Mouse (Mus musculus) forebrain, embryonic 13.5 days (tissue): ENCODE measurements around the gene Brix1. TPM values are rescaled to one million over a fixed set of nuclear protein-coding genes. Genes with fewer than 3 reads are reported as not detected.

Experiments used
- ATAC-seq: fragments of 200-750 bp; cut with Nextera tagmentation; 2 replicates; pipeline ENCODE4 v1.8.0; 2017
- H3K27ac ChIP-seq: fragments of 300-500 bp; sonication (generic); 2 replicates; pipeline ENCODE4 v1.5.1; 2015; ENCODE audit warnings: inconsistent platforms, mild to moderate bottlenecking, moderate library complexity
- H3K27me3 ChIP-seq: fragments of 300-500 bp; sonication (generic); 2 replicates; pipeline ENCODE4 v1.6.1; 2015; ENCODE audit warnings: mild to moderate bottlenecking, inconsistent platforms
- H3K36me3 ChIP-seq: fragments of 300-500 bp; sonication (generic); 2 replicates; pipeline ENCODE4 v1.6.1; 2015; ENCODE audit warnings: mild to moderate bottlenecking, inconsistent platforms; ENCODE audit not compliant: poor library complexity, severe bottlenecking
- H3K4me1 ChIP-seq: fragments of 300-500 bp; sonication (generic); 2 replicates; pipeline ENCODE4 v1.6.1; 2015; ENCODE audit warnings: inconsistent platforms
- H3K4me2 ChIP-seq: fragments of 300-500 bp; sonication (generic); 2 replicates; pipeline ENCODE4 v1.6.1; 2015; ENCODE audit warnings: inconsistent platforms, mild to moderate bottlenecking, moderate library complexity
- H3K4me3 ChIP-seq: fragments of 300-500 bp; sonication (generic); 2 replicates; pipeline ENCODE4 v1.5.1; 2015; ENCODE audit warnings: mild to moderate bottlenecking, inconsistent platforms
- H3K9ac ChIP-seq: fragments of 300-500 bp; sonication (generic); 2 replicates; pipeline ENCODE4 v1.6.1; 2015; ENCODE audit warnings: mild to moderate bottlenecking, inconsistent platforms
- H3K9me3 ChIP-seq: fragments of 300-500 bp; sonication (generic); replicated peaks from 2 replicates; pipeline ENCODE4 v1.6.1; 2016; ENCODE audit warnings: inconsistent platforms
- WGBS: fragments of 180-500 bp; shearing (Covaris S2); methylation state at CpG from one replicate; pipeline ENCODE4 v1.1.7; 2015; 5-methylcytosine and 5-hydroxymethylcytosine counted together
- polyA plus RNA-seq: library from polyadenylated mRNA; unstranded; fragments of >200 nt; fragmentation: Nextera tagmentation; extraction: Ambion mirVana; gene quantifications from 2 replicates; pipeline ENCODE4 v1.2.1, GENCODE M21; 2015

The Brix1 gene
- polyA plus RNA-seq, 1 experiment from 2014 or later = 118 TPM

DNA sequence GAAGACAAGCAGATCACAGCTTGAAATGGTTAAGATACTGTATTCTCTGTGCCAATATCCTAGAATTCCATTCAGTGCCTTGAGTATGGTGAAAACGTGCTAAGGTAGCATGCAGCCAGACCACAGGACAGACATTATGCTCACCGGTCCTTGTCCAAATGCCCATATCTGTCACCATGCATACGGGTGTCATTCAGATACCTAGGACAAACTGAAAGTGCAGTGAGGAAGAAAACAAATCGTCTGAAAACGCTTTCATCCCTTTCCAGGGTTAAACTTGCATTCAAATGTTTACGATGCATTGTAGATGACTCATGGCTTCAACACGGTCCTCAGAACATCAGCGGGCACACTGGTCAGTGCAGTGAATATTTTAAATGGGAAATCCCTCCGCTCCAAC, 44.3 kb downstream of the Brix1 start:
- no peak for ATAC-seq
- 91% methylated on average over 9 of the region's 9 CpGs for WGBS
- no peaks in the 10 kb centered on the region for H3K27me3 ChIP-seq
- no peak overlapping the region for H3K4me3 ChIP-seq
- H3K4me2 ChIP-seq = no peak overlapping the region
- peaks cover 42% of the 10 kb centered on the region for H3K36me3 ChIP-seq
- H3K4me1 ChIP-seq = no peaks in the 10 kb centered on the region
- no peaks in the 10 kb centered on the region for H3K9me3 ChIP-seq
- no peak overlapping the region for H3K9ac ChIP-seq
- no peak overlapping the region for H3K27ac ChIP-seq

DNA sequence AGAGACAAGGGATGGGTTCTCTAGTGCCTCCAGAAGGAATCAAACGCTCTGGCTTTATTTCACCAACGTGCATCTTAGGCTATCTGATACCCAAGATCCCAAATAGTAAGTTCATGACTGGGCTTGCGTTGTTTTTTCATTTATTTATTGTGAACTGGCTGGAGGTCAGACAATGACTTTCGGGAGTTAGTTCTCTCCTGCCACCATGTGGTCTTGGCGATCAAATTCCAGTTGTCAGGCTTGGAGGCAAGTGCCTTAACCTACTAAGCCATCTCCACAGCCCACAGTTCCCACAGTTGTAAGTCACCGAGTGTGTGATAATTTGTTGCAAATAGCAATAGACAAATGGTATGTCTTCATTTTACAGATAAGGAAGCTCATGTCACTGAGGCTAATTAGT, 45.8 kb downstream of the Brix1 start:
- H3K4me1 ChIP-seq = no peaks in the 10 kb centered on the region
- WGBS = 74% methylated on average over 6 of the region's 6 CpGs
- H3K27ac ChIP-seq = no peak overlapping the region
- no peak for ATAC-seq
- H3K4me3 ChIP-seq = no peak overlapping the region
- H3K36me3 ChIP-seq = peaks cover 34% of the 10 kb centered on the region
- no peaks in the 10 kb centered on the region for H3K9me3 ChIP-seq
- H3K27me3 ChIP-seq = no peaks in the 10 kb centered on the region
- no peak overlapping the region for H3K4me2 ChIP-seq
- H3K9ac ChIP-seq = no peak overlapping the region

DNA sequence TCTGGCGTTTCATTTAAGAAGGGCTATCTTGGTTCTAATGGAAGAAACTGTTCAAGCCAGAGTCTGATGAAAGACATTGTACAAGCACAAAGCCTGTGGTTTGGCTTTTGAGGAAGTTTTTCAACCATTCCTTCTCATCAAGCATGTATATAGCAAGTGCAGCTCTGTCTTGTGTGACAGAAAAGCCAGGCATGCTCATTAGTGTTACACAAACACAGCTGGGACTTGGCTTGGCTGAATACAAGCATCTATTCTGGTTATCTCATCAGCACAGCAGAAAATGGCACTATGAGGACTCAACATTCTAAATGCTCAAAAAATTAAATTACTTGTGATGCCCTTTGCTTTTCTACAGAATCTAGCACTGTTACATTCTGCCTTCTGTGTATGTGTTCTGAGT, 48.9 kb downstream of the Brix1 start:
- H3K27me3 ChIP-seq = no peaks in the 10 kb centered on the region
- no peak overlapping the region for H3K4me2 ChIP-seq
- no peak overlapping the region for H3K9ac ChIP-seq
- no peak overlapping the region for H3K4me3 ChIP-seq
- ATAC-seq = no peak
- no peak overlapping the region for H3K27ac ChIP-seq
- 71% methylated on average over 1 of the region's 1 CpGs for WGBS
- H3K4me1 ChIP-seq = no peaks in the 10 kb centered on the region
- peaks cover 18% of the 10 kb centered on the region for H3K36me3 ChIP-seq
- no peaks in the 10 kb centered on the region for H3K9me3 ChIP-seq

DNA sequence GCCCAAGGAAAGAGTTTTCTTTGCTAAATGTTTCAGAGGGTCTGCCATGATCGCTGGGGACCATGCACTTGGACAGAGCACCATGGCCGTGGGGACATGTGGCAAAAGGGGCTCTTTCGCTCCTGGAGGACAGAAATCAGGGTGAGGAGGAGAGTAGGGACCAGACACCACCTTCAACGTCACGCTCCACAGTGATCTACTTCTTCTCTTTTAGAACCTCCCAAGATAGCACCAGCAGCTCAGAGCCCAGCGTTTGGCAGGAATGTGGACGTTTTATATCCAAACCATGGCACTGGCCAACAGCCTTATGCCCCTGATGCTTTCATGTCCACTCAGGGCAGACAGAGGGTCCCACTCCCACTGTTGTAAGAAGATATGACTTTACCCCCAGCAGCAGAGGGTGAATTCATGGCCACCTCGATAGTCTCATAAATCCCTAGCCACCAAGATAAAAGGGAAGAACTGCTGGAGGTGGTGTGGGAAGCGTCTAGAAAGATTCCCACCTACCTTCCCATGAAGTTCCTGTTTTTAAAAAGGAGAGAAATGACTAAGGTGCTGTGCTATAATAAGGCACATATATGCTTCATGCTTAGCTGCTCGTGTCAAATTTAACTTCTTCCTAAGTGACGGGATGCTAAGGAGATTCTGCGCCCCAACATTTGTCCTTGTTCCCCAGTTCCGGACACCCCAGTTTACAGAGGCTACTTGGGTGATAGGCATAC, 59.0 kb downstream of the Brix1 start:
- Histone ChIP-seq H3K4me1 (peaks cover 8% of the 10 kb centered on the region), H3K36me3 (no peaks in the 10 kb centered on the region), H3K4me3 (no peak overlapping the region), H3K4me2 (no peak overlapping the region), H3K27me3 (no peaks in the 10 kb centered on the region), H3K9ac (no peak overlapping the region), H3K9me3 (no peaks in the 10 kb centered on the region), H3K27ac (no peak overlapping the region)
- WGBS = 93% methylated on average over 13 of the region's 13 CpGs
- ATAC-seq = no peak

DNA sequence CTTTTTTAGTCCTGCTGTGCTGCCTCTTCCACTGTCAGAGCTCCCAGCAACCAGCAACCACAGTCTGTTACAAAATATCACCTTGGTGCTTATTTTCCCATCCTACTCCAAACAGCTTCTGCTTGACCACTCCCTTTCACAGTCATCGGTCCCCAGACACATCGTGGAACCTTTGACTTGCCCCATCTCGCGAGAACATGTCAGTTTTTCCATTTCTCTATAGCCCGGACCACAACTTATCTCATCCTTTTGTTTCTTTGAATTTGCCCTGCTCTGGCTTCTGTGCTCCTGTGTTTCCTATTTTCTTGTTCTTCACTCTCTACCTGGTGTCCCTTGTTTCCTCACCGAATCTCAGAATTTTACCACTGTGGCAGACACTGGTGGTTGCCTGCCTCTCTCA, 59.6 kb downstream of the Brix1 start:
- Histone ChIP-seq H3K4me3 (no peak overlapping the region), H3K4me2 (no peak overlapping the region), H3K36me3 (no peaks in the 10 kb centered on the region), H3K27me3 (no peaks in the 10 kb centered on the region), H3K27ac (no peak overlapping the region), H3K4me1 (peaks cover 14% of the 10 kb centered on the region), H3K9ac (no peak overlapping the region), H3K9me3 (no peaks in the 10 kb centered on the region)
- ATAC-seq = no peak
- WGBS = 96% methylated on average over 6 of the region's 6 CpGs

Other genes starting within 250 kb of the Brix1 start
- gene Gm21973, start 160.6 kb downstream of the Brix1 start, polyA plus RNA-seq = not detected in 2 replicates
- not detected in 2 replicates for gene Agxt2, start 127.4 kb downstream of the Brix1 start, polyA plus RNA-seq
- 9.8 and 10.4 TPM in 2 replicates for gene Dnajc21, start 15.4 kb downstream of the Brix1 start, polyA plus RNA-seq
- gene Rad1, start 71 bp upstream of the Brix1 start, polyA plus RNA-seq = 37.4 and 40.7 TPM in 2 replicates
- gene Ttc23l, start 72.7 kb upstream of the Brix1 start, polyA plus RNA-seq = not detected in 2 replicates
- gene Rai14, start 228.7 kb upstream of the Brix1 start, polyA plus RNA-seq = 37.9 and 43.7 TPM in 2 replicates